Mouse (Mus musculus): ENCODE results near the gene Ccdc17. TPM values are rescaled to one million over a fixed set of nuclear protein-coding genes. Genes with fewer than 3 reads are reported as not detected.

The Ccdc17 gene
- 0.05 TPM in 1 of 2 replicates, not detected in the other for polyA plus RNA-seq (2012)

DNA sequence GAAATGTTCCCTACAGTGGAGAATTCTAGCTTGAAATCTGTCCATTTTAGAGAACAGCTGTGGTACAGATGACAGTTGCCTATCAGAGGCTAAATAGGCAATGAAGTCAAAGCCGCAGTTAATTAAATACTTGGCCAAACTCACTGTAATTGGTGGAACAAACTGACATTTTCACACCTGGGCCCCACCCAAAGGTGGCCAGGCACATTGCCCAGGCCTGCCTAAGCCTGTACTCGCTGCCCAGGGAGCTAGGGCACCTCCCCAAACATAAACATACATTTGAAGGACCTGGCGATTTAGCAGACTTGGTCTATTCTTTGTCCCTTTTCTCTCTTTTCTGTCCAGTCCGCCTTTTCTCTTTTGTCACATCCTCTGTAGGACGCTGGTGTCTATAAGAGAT, at the start of gene Ccdc17:
Gene Ccdc17, plus strand, starts transcription at position 276 of the 400 bp plus-strand sequence.
- peak within 1 kb of the TSS; percentile 88 for H3K4me3 ChIP-seq (replicated peaks)
- H3K27me3 ChIP-seq (ENCODE audit: control insufficient read depth), result no peaks in the 10 kb centered on the region; the same call in 1 of the 2 replicates
- peaks cover 40% of the 10 kb centered on the region for H3K4me1 ChIP-seq (ENCODE audit: control insufficient read depth)
- H3K9me3 ChIP-seq (ENCODE audit: control insufficient read depth, low read length), result no peaks in the 10 kb centered on the region
- H3K36me3 ChIP-seq (ENCODE audit: control insufficient read depth), result peaks cover 66% of the 10 kb centered on the region
- TF ChIP-seq GATA1 (IDR thresholded peaks at IDR 0.05; ENCODE audit: low read length), result no peak
- TF ChIP-seq TAL1 (IDR thresholded peaks at IDR 0.05; ENCODE audit: low read length), result no peak

DNA sequence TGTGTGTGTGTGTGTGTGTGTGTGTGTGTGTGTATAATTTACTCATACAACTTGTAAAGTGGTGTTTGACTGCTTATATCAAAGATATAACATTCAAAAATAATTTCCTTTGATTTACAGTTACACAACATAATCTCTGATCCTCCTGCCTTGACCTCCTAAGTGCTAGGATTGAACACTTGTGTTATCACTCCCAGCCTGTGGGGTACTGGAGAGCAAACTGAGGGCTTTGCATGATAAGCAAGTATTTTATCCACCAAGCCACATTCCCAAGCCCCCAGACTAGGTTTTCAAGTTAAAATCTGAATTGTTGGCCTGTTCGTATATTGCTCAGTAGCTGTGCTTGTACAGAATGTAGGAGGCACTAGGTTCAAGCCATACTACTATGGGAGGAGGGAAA, 46.0 kb upstream of the Ccdc17 start:
- H3K4me3 ChIP-seq (replicated peaks), result no peak overlapping the region
- H3K9me3 ChIP-seq (ENCODE audit: control insufficient read depth, low read length), result no peaks in the 10 kb centered on the region
- H3K27me3 ChIP-seq (ENCODE audit: control insufficient read depth), result no peaks in the 10 kb centered on the region
- TF ChIP-seq TAL1 (IDR thresholded peaks at IDR 0.05; ENCODE audit: low read length) (no peak), GATA1 (IDR thresholded peaks at IDR 0.05; ENCODE audit: low read length) (no peak)
- H3K36me3 ChIP-seq (ENCODE audit: control insufficient read depth), result peaks cover 39% of the 10 kb centered on the region
- H3K4me1 ChIP-seq (ENCODE audit: control insufficient read depth), result peaks cover 10% of the 10 kb centered on the region

DNA sequence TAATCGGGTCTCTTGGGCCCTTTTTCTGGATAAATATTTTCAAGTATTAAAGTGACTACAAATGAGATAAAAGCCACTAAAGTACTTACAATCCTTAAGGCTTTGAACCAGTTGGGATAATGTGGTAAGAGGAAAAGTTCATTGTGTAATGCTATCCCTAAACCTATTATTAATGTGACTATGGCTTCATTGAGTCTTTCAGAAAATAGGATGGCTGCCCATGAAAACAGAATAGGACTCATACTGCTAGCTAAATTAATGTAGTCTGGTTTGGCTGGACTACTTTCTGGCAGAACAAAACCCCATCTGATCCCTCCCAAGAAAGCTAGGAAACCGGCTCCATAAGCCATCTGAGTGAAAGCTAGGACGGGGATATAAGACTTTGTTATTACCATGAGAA, 43.4 kb upstream of the Ccdc17 start:
- peaks cover 21% of the 10 kb centered on the region for H3K4me1 ChIP-seq (ENCODE audit: control insufficient read depth)
- H3K27me3 ChIP-seq (ENCODE audit: control insufficient read depth), result no peaks in the 10 kb centered on the region
- no peaks in the 10 kb centered on the region for H3K9me3 ChIP-seq (ENCODE audit: control insufficient read depth, low read length)
- H3K4me3 ChIP-seq (replicated peaks), result no peak overlapping the region
- no peak for TF ChIP-seq TAL1 (IDR thresholded peaks at IDR 0.05; ENCODE audit: low read length)
- no peak for TF ChIP-seq GATA1 (IDR thresholded peaks at IDR 0.05; ENCODE audit: low read length)
- peaks cover 39% of the 10 kb centered on the region for H3K36me3 ChIP-seq (ENCODE audit: control insufficient read depth)

DNA sequence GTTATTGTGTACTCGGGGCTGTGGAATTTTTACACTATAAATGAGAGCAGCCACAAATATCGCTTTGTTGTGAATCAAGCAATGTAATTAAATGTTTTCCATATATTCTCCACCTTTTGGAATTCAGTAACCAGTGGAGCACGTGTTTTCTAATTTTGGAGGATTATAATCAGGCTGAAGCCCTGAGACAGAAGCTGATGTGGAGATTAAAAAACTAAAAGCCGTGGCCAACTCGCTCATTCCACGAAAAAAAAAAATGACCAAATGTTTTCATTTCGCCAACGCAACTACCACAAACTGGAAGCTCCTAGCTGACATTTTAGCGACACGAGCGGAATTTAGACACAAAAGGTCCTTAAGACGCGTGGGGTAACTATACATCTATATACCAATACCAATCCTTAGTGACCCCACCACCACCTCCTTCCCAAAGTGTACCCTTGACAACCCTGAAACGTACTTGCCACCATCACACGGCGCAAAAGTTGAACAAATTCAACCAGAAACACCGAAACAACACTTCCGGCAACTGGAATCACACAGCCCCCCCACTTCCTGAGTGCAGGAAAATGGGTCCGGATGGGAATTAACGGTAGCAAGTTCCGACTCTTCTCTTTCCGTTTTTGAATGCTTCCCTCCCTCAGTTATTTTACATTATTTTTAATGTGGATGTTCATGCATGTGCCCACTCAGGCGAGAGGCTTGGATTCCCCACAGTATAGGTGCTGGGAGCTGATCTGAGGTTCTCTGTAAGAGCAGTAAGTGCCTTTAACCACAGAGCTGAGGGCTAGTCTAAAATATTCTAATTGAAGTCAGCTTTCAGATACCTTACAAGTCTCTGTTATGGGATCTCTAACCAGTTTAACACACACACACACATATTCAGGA, 40.8 kb upstream of the Ccdc17 start, which contains the start of gene Tmem69:
Gene Tmem69, minus strand, starts transcription at position 524 of the 888 bp plus-strand sequence.
- TF ChIP-seq TAL1 (IDR thresholded peaks at IDR 0.05; ENCODE audit: low read length) (no peak), GATA1 (IDR thresholded peaks at IDR 0.05; ENCODE audit: low read length) (0 out of 2 replicates have a peak, but pooled peaks have one; percentile 16)
- Histone ChIP-seq H3K4me3 (replicated peaks) (peak within 1 kb of the TSS; percentile 67), H3K36me3 (ENCODE audit: control insufficient read depth) (peaks cover 36% of the 10 kb centered on the region), H3K9me3 (ENCODE audit: control insufficient read depth, low read length) (no peaks in the 10 kb centered on the region), H3K27me3 (ENCODE audit: control insufficient read depth) (no peaks in the 10 kb centered on the region), H3K4me1 (ENCODE audit: control insufficient read depth) (peaks cover 35% of the 10 kb centered on the region)

DNA sequence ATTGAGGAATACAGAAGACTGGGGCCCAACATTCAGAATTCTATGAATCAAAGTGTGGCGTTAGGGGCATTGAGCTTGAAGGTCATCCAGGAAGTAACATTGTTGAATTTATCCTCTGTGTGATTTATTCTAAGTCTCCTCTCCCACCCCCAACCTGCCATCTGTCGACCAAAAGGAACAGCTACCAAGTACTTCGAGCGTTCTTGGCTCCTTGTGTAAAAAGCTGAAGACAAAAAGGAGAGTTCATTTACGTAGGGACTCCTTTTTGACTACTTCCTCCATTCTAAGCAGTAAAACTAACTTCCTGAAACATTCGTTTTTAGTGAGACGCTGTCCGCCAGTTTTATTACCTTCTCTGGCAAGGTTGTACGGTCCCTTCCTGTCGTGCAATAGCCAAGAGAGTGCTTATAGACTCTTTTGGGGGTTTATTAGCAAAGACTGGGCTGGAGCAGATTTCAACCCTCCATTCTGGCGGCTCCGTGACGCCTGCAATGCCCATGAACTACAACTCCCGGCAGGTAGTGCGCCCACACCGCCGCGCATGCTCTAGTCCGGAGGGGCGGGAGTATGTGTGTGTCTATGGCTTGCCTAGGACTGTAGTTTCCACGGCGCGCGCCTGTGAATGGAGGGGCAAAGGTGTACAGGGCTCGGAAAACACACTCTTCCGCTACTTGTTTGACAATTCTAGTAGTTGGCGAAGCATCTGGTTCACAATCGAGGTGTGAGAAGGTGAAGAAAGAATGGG, 39.7 kb upstream of the Ccdc17 start:
- TF ChIP-seq GATA1 (IDR thresholded peaks at IDR 0.05; ENCODE audit: low read length) (no peak), TAL1 (IDR thresholded peaks at IDR 0.05; ENCODE audit: low read length) (no peak)
- Histone ChIP-seq H3K4me1 (ENCODE audit: control insufficient read depth) (peaks cover 38% of the 10 kb centered on the region), H3K36me3 (ENCODE audit: control insufficient read depth) (peaks cover 30% of the 10 kb centered on the region), H3K9me3 (ENCODE audit: control insufficient read depth, low read length) (no peaks in the 10 kb centered on the region), H3K4me3 (replicated peaks) (peak overlapping the region; percentile 67), H3K27me3 (ENCODE audit: control insufficient read depth) (no peaks in the 10 kb centered on the region)

DNA sequence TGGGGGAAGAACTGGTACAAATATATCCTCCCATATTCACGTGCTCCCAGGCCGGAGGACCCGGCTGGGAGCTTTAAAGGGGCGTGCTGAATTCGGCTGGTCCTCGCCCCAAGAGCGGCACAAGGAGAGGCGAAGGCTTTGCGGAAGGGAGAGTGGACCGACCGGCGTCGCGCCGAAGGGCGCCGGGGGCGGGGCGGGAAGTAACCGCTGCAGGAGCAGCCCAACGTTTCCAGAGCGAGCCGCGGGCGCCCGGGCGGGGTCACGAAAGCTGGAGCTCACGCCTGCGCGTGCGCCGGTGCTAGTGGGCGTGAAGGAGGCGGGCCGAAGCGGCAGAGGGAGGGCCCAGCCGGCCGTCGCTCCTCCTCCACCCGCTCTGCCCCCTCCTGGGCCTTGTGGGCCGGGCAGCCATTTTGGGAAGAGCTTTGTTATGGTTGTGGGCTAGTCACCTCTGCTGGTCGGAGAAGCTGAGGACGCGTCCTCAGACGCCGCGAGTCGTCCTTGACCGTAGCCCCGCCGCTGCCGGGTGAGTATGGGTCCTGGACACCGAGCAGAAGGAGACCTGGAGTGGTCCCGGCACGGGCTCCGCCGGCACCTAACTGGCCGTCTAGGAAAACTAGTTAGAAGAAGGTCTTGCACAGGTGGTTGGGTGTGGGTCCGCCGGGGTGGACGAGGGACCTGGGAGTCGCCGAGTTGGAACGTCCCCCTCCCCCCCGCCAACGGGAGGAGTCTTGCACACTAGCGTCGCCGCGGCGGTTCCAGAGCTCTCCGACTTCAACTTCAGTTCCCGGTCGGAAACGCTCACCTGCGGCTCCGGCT, 38.9 kb upstream of the Ccdc17 start, which contains the start of gene Gpbp1l1:
Gene Gpbp1l1, plus strand, starts transcription at position 353 of the 816 bp plus-strand sequence.
- Histone ChIP-seq H3K27me3 (ENCODE audit: control insufficient read depth) (no peaks in the 10 kb centered on the region), H3K4me3 (replicated peaks) (peak within 1 kb of the TSS; percentile 67), H3K4me1 (ENCODE audit: control insufficient read depth) (peaks cover 44% of the 10 kb centered on the region), H3K9me3 (ENCODE audit: control insufficient read depth, low read length) (no peaks in the 10 kb centered on the region), H3K36me3 (ENCODE audit: control insufficient read depth) (peaks cover 31% of the 10 kb centered on the region)
- TF ChIP-seq TAL1 (IDR thresholded peaks at IDR 0.05; ENCODE audit: low read length), result no peak
- no peak for TF ChIP-seq GATA1 (IDR thresholded peaks at IDR 0.05; ENCODE audit: low read length)

DNA sequence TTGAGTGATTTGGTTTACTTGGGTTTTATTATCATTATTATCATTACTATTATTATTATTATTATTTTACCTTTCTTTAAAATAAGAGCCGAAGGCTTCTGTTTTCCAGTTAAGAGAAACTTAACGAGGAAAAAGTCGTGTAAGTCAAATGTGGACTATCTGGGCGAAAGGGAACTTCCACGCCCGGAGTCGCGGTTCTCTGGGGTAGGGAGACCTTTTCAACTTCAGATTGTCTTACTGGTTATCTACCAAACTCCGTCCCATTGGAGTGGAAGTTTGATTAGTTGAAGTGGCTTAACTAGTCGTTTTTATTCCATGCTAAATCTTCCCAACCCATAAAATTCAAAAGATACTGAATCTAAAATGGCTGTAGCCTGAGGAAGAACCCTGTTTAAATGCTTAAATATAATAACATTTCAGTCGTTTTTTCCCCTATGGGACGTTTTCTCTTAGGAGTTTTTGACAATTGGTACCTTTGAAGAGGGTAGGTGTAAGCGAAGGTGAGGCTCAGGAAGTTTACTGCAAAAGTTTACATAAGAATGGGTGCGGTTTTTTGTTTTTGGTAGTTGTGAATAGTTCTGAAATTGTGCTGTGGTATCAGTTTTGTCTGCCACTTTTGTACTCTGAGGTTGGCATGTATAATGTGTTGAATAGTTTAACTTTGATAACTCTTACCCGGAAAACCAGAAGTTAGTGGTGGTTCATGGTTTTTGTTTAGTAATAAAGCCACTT, 38.1 kb upstream of the Ccdc17 start:
- peak overlapping the region; percentile 67 for H3K4me3 ChIP-seq (replicated peaks)
- no peaks in the 10 kb centered on the region for H3K9me3 ChIP-seq (ENCODE audit: control insufficient read depth, low read length)
- TF ChIP-seq GATA1 (IDR thresholded peaks at IDR 0.05; ENCODE audit: low read length), result no peak
- no peak for TF ChIP-seq TAL1 (IDR thresholded peaks at IDR 0.05; ENCODE audit: low read length)
- H3K27me3 ChIP-seq (ENCODE audit: control insufficient read depth), result no peaks in the 10 kb centered on the region
- peaks cover 27% of the 10 kb centered on the region for H3K36me3 ChIP-seq (ENCODE audit: control insufficient read depth)
- peaks cover 46% of the 10 kb centered on the region for H3K4me1 ChIP-seq (ENCODE audit: control insufficient read depth)

DNA sequence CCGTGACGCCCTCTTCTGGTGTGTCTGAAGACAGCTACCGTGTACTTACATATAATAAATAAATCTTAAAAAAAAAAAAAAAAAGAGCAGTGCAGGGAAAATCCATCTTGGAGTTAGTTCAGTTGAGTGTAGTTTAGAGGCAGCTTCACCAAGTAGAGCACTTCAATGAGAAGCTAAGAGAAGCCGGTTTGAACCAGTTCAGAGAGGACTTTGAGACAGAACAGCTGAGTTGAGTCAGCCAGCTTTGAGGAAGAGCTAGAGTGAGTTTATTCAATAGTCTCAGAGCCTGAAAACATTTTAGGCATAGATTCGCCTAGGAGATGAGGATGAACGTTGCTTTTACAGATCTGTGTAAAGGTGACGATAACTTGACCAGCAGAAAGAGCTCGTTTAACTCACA, 661 bp upstream of the Ccdc17 start:
- no peaks in the 10 kb centered on the region for H3K9me3 ChIP-seq (ENCODE audit: control insufficient read depth, low read length)
- H3K27me3 ChIP-seq (ENCODE audit: control insufficient read depth), result no peaks in the 10 kb centered on the region; the same call in 1 of the 2 replicates
- no peak overlapping the region for H3K4me3 ChIP-seq (replicated peaks)
- H3K4me1 ChIP-seq (ENCODE audit: control insufficient read depth), result peaks cover 40% of the 10 kb centered on the region
- peaks cover 66% of the 10 kb centered on the region for H3K36me3 ChIP-seq (ENCODE audit: control insufficient read depth)
- TF ChIP-seq TAL1 (IDR thresholded peaks at IDR 0.05; ENCODE audit: low read length), result no peak
- TF ChIP-seq GATA1 (IDR thresholded peaks at IDR 0.05; ENCODE audit: low read length), result no peak
